Mouse (Mus musculus): Measurements from ENCODE around the gene Ptprg. TPM values are rescaled to one million over a fixed set of nuclear protein-coding genes. Genes with fewer than 3 reads are reported as not detected.

Ptprg gene
- polyA plus RNA-seq, 1 experiment = 16.6 TPM

- H3K27me3 ChIP-seq (ENCODE audit: control insufficient read depth, insufficient read depth, insufficient read length) = no peaks in the 10 kb centered on the region
- no peak overlapping the region for H3K4me3 ChIP-seq (ENCODE audit: insufficient read depth, poor library complexity, severe bottlenecking)
- H3ac ChIP-seq (ENCODE audit: control insufficient read depth, insufficient read length, low read depth) = no peak overlapping the region
- no peaks in the 10 kb centered on the region for H3K79me2 ChIP-seq (ENCODE audit: control insufficient read depth, insufficient read depth)
- TF ChIP-seq CEBPB (IDR thresholded peaks at IDR 0.05; ENCODE audit: low read depth) = no peak
- no peak for TF ChIP-seq MYOD1 (IDR thresholded peaks at IDR 0.05; ENCODE audit: control insufficient read depth, insufficient read length, low read depth)
- no peak for TF ChIP-seq USF1 (IDR thresholded peaks at IDR 0.05; ENCODE audit: low read depth)
- no peak for TF ChIP-seq MAX (IDR thresholded peaks at IDR 0.05)
- TF ChIP-seq CTCF (IDR thresholded peaks at IDR 0.05; ENCODE audit: control insufficient read depth, insufficient read depth, insufficient read length) = no peak
- no peak for TF ChIP-seq FOSL1 (IDR thresholded peaks at IDR 0.05; ENCODE audit: insufficient read depth, low read length, poor library complexity, severe bottlenecking)
- TF ChIP-seq MYOG (IDR thresholded peaks at IDR 0.05; ENCODE audit: control insufficient read depth, extremely low read depth, insufficient read length) = no peak
- no peaks in the 10 kb centered on the region for H3K36me3 ChIP-seq (ENCODE audit: control insufficient read depth, insufficient read depth)
- no peaks in the 10 kb centered on the region for H3K79me3 ChIP-seq (ENCODE audit: low read depth)
Measured at GRCm38 (mm10) chr14:11852896-11853295, 299.6 kb downstream of the Ptprg start.

DNA sequence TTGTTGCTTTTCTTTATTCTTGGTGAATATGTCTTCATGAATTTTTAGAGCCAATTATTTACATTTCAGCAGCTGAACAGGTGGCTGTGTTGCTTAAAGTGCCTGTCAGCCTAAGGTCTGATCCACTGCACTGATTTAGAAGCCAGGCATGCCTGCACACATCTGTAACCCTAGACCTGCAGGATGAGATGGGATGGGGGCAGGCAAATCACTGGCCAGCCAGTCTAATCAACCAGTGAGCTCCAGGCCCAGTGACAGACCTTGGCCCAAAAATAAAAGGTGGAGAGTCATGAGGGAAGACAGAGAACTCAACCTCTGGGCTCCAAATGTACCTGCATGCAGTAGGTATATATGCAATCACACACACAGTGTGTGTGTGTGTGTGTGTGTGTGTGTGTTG, 302.2 kb downstream of the Ptprg start:
- Histone ChIP-seq H3K79me2 (ENCODE audit: control insufficient read depth, insufficient read depth) (no peaks in the 10 kb centered on the region), H3K79me3 (ENCODE audit: low read depth) (no peaks in the 10 kb centered on the region), H3K36me3 (ENCODE audit: control insufficient read depth, insufficient read depth) (no peaks in the 10 kb centered on the region), H3K4me3 (ENCODE audit: insufficient read depth, poor library complexity, severe bottlenecking) (no peak overlapping the region), H3K27me3 (ENCODE audit: control insufficient read depth, insufficient read depth, insufficient read length) (no peaks in the 10 kb centered on the region), H3ac (ENCODE audit: control insufficient read depth, insufficient read length, low read depth) (no peak overlapping the region)
- TF ChIP-seq CTCF (IDR thresholded peaks at IDR 0.05; ENCODE audit: control insufficient read depth, insufficient read depth, insufficient read length) (no peak), FOSL1 (IDR thresholded peaks at IDR 0.05; ENCODE audit: insufficient read depth, low read length, poor library complexity, severe bottlenecking) (no peak), CEBPB (IDR thresholded peaks at IDR 0.05; ENCODE audit: low read depth) (no peak), MYOD1 (IDR thresholded peaks at IDR 0.05; ENCODE audit: control insufficient read depth, insufficient read length, low read depth) (no peak), MYOG (IDR thresholded peaks at IDR 0.05; ENCODE audit: control insufficient read depth, extremely low read depth, insufficient read length) (no peak), USF1 (IDR thresholded peaks at IDR 0.05; ENCODE audit: low read depth) (no peak), MAX (IDR thresholded peaks at IDR 0.05) (no peak)

GRCm38 (mm10) chr14:11857928-11858481, 304.7 kb downstream of the Ptprg start:
- TF ChIP-seq CTCF (IDR thresholded peaks at IDR 0.05; ENCODE audit: control insufficient read depth, insufficient read depth, insufficient read length) (no peak), MYOD1 (IDR thresholded peaks at IDR 0.05; ENCODE audit: control insufficient read depth, insufficient read length, low read depth) (peak; percentile 77)
- H3K27me3 ChIP-seq (ENCODE audit: control insufficient read depth, insufficient read depth, insufficient read length) = no peaks in the 10 kb centered on the region
- H3ac ChIP-seq (ENCODE audit: control insufficient read depth, insufficient read length, low read depth) = no peak overlapping the region
- no peaks in the 10 kb centered on the region for H3K36me3 ChIP-seq (ENCODE audit: control insufficient read depth, insufficient read depth)
- H3K79me2 ChIP-seq (ENCODE audit: control insufficient read depth, insufficient read depth) = no peaks in the 10 kb centered on the region
- H3K4me3 ChIP-seq (ENCODE audit: insufficient read depth, poor library complexity, severe bottlenecking) = no peak overlapping the region
- H3K79me3 ChIP-seq (ENCODE audit: low read depth) = no peaks in the 10 kb centered on the region

DNA sequence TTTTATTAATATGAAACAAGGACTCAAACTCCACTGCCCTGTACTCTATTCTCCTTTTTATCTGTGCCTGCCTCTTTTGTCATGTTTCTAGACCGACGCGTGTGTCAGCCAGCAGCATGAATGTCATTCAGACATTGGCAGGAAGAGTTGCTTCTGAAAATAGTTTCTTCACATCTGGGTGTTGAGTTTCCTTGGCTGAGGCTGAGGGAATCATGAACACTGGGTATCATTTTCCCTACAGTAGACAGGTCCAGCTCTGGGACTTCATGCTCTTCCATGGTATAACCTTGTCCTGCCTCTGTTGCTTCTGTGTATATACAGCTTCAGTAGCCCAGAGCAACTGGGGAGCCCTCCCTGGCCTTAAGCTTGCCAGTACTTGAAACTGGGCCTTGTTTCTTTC, 310.0 kb downstream of the Ptprg start:
- H3K4me3 ChIP-seq (ENCODE audit: insufficient read depth, poor library complexity, severe bottlenecking) = no peak overlapping the region
- H3K36me3 ChIP-seq (ENCODE audit: control insufficient read depth, insufficient read depth) = no peaks in the 10 kb centered on the region
- H3K79me2 ChIP-seq (ENCODE audit: control insufficient read depth, insufficient read depth) = no peaks in the 10 kb centered on the region
- no peak for TF ChIP-seq CTCF (IDR thresholded peaks at IDR 0.05; ENCODE audit: control insufficient read depth, insufficient read depth, insufficient read length)
- TF ChIP-seq CEBPB (IDR thresholded peaks at IDR 0.05; ENCODE audit: low read depth) = no peak
- no peak for TF ChIP-seq MYOD1 (IDR thresholded peaks at IDR 0.05; ENCODE audit: control insufficient read depth, insufficient read length, low read depth)
- TF ChIP-seq USF1 (IDR thresholded peaks at IDR 0.05; ENCODE audit: low read depth) = no peak
- no peaks in the 10 kb centered on the region for H3K27me3 ChIP-seq (ENCODE audit: control insufficient read depth, insufficient read depth, insufficient read length)
- no peak overlapping the region for H3ac ChIP-seq (ENCODE audit: control insufficient read depth, insufficient read length, low read depth)
- H3K79me3 ChIP-seq (ENCODE audit: low read depth) = no peaks in the 10 kb centered on the region

DNA sequence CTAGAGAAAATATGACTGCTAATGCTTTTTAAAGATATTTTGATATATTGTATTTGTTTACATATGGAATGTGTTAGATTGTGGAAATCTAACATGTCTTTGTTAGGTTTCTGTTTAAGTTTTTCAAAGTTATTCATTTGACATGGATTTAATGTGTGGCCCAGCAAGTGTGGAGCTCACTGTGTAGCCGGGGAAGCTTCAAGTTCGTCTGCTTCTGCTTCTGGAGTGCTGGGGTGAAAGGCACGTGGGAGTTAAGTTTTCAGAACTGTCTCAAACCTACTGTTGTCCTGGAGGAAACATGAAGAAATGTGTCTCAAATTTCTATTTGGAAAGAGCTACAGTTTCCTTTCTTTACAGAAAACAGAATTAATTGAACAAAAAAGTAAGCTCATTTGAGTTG, 311.5 kb downstream of the Ptprg start:
- Histone ChIP-seq H3K36me3 (ENCODE audit: control insufficient read depth, insufficient read depth) (no peaks in the 10 kb centered on the region), H3K79me2 (ENCODE audit: control insufficient read depth, insufficient read depth) (no peaks in the 10 kb centered on the region), H3K27me3 (ENCODE audit: control insufficient read depth, insufficient read depth, insufficient read length) (no peaks in the 10 kb centered on the region), H3K79me3 (ENCODE audit: low read depth) (no peaks in the 10 kb centered on the region), H3ac (ENCODE audit: control insufficient read depth, insufficient read length, low read depth) (no peak overlapping the region), H3K4me3 (ENCODE audit: insufficient read depth, poor library complexity, severe bottlenecking) (no peak overlapping the region)
- TF ChIP-seq USF1 (IDR thresholded peaks at IDR 0.05; ENCODE audit: low read depth) (no peak), CTCF (IDR thresholded peaks at IDR 0.05; ENCODE audit: control insufficient read depth, insufficient read depth, insufficient read length) (no peak), FOSL1 (IDR thresholded peaks at IDR 0.05; ENCODE audit: insufficient read depth, low read length, poor library complexity, severe bottlenecking) (no peak), CEBPB (IDR thresholded peaks at IDR 0.05; ENCODE audit: low read depth) (no peak), MYOG (IDR thresholded peaks at IDR 0.05; ENCODE audit: control insufficient read depth, extremely low read depth, insufficient read length) (no peak), MAX (IDR thresholded peaks at IDR 0.05) (no peak), MYOD1 (IDR thresholded peaks at IDR 0.05; ENCODE audit: control insufficient read depth, insufficient read length, low read depth) (no peak)

- TF ChIP-seq CTCF (IDR thresholded peaks at IDR 0.05; ENCODE audit: control insufficient read depth, insufficient read depth, insufficient read length) = no peak
- TF ChIP-seq FOSL1 (IDR thresholded peaks at IDR 0.05; ENCODE audit: insufficient read depth, low read length, poor library complexity, severe bottlenecking) = no peak
- no peak for TF ChIP-seq MYOG (IDR thresholded peaks at IDR 0.05; ENCODE audit: control insufficient read depth, extremely low read depth, insufficient read length)
- TF ChIP-seq MYOD1 (IDR thresholded peaks at IDR 0.05; ENCODE audit: control insufficient read depth, insufficient read length, low read depth) = no peak
- TF ChIP-seq MAX (IDR thresholded peaks at IDR 0.05) = no peak
- no peak for TF ChIP-seq USF1 (IDR thresholded peaks at IDR 0.05; ENCODE audit: low read depth)
- no peak for TF ChIP-seq CEBPB (IDR thresholded peaks at IDR 0.05; ENCODE audit: low read depth)
- H3K27me3 ChIP-seq (ENCODE audit: control insufficient read depth, insufficient read depth, insufficient read length) = no peaks in the 10 kb centered on the region
- H3K36me3 ChIP-seq (ENCODE audit: control insufficient read depth, insufficient read depth) = no peaks in the 10 kb centered on the region
- H3ac ChIP-seq (ENCODE audit: control insufficient read depth, insufficient read length, low read depth) = no peak overlapping the region
- H3K79me3 ChIP-seq (ENCODE audit: low read depth) = no peaks in the 10 kb centered on the region
- no peak overlapping the region for H3K4me3 ChIP-seq (ENCODE audit: insufficient read depth, poor library complexity, severe bottlenecking)
- H3K79me2 ChIP-seq (ENCODE audit: control insufficient read depth, insufficient read depth) = no peaks in the 10 kb centered on the region
Measured at GRCm38 (mm10) chr14:11865332-11865731, 312.0 kb downstream of the Ptprg start.

All from C2C12 (cell line).